Comparison of ENCODE assay signal across 8 mouse cellular contexts in the genomic region with DNA sequence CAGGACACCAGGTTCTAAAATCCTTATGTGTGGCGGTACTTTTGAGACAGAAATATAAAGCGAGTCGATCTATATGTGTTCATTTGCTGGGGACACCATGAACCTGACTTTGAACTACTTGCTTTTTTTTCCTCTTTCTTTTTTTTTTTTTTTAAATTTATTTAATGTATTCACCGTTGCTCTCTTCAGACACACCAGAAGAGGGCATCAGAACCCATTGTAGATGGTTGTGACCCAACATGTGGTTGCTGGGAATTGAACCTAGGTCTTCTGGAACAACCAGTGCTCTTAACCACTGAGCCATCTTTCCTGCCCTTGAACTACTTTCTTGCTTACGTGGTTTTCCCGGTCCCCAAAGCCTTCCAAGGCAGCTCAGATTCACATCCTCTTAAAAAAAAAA. TPM values are rescaled to one million over a fixed set of nuclear protein-coding genes. Genes with fewer than 3 reads are reported as not detected.
A peak's percentile ranks its signal among the peaks of the same experiment; 100 is the strongest.
DNase-seq lines count a peak whose midpoint lies in the region; ATAC-seq and TF ChIP-seq lines count a peak whose summit lies in the region.

No protein-coding gene starts in this region.

- H3K79me2 ChIP-seq in macrophage (ENCODE audit: inconsistent target): peaks cover 44% of the 10 kb centered on the region

- H3K4me2 ChIP-seq in heart, embryonic 13.5 days: peak overlapping the region; percentile 73
- peak overlapping the region; percentile 88 for H3K4me2 ChIP-seq in forebrain, embryonic 16.5 days (ENCODE audit: low read length)

- peaks cover 27% of the 10 kb centered on the region for H3K4me1 ChIP-seq in heart, embryonic 13.5 days
- H3K4me1 ChIP-seq in ES-Bruce4 (ENCODE audit: control insufficient read depth, insufficient read depth, low read length): no peaks in the 10 kb centered on the region
- H3K4me1 ChIP-seq in forebrain, embryonic 16.5 days (replicated peaks; ENCODE audit: control insufficient read depth, insufficient read depth, low read length): peaks cover 28% of the 10 kb centered on the region

- TF ChIP-seq EP300 in ES-Bruce4 (IDR thresholded peaks at IDR 0.05; ENCODE audit: insufficient read depth, low read depth, low read length): no peak

- H3K36me3 ChIP-seq in heart, embryonic 13.5 days: peaks cover 11% of the 10 kb centered on the region; the same call in 1 of the 2 replicates
- peaks cover 6% of the 10 kb centered on the region for H3K36me3 ChIP-seq in ES-Bruce4 (ENCODE audit: control insufficient read depth, insufficient read depth, low read length, poor library complexity, severe bottlenecking)
- no peaks in the 10 kb centered on the region for H3K36me3 ChIP-seq in forebrain, embryonic 16.5 days (ENCODE audit: control insufficient read depth, insufficient read depth)
- no peaks in the 10 kb centered on the region for H3K36me3 ChIP-seq in macrophage (ENCODE audit: inconsistent target)

- peak overlapping the region; percentile 85 for H3K27ac ChIP-seq in heart, embryonic 13.5 days (replicated peaks)
- H3K27ac ChIP-seq in ES-Bruce4 (ENCODE audit: insufficient read depth, low read length): 0 out of 2 replicates have a peak overlapping the region, but pooled peaks have one; percentile 33
- peak overlapping the region; percentile 92 for H3K27ac ChIP-seq in forebrain, embryonic 16.5 days (ENCODE audit: low read length)
- peak overlapping the region; percentile 55 for H3K27ac ChIP-seq in macrophage

- H3K9me3 ChIP-seq in heart, embryonic 13.5 days: no peaks in the 10 kb centered on the region
- H3K9me3 ChIP-seq in ES-Bruce4 (replicated peaks; ENCODE audit: control insufficient read depth, insufficient read depth, low read length, poor library complexity, severe bottlenecking): no peaks in the 10 kb centered on the region
- no peaks in the 10 kb centered on the region for H3K9me3 ChIP-seq in forebrain, embryonic 16.5 days (ENCODE audit: control insufficient read depth, low read length)

- H3K9ac ChIP-seq in heart, embryonic 13.5 days: peak overlapping the region; percentile 94
- H3K9ac ChIP-seq in ES-Bruce4 (ENCODE audit: low read depth, poor library complexity, severe bottlenecking): peak overlapping the region; percentile 9
- peak overlapping the region; percentile 92 for H3K9ac ChIP-seq in forebrain, embryonic 16.5 days (replicated peaks; ENCODE audit: low read depth, low read length)

- H3K4me3 ChIP-seq in heart, embryonic 13.5 days: peak overlapping the region; percentile 91
- peak overlapping the region; percentile 91 for H3K4me3 ChIP-seq in ES-Bruce4 (ENCODE audit: low read depth, low read length)
- H3K4me3 ChIP-seq in forebrain, embryonic 16.5 days (replicated peaks; ENCODE audit: low read length): peak overlapping the region; percentile 86
- H3K4me3 ChIP-seq in macrophage (ENCODE audit: inconsistent target): peak overlapping the region; percentile 31; the same call in 1 of the 2 replicates

- no peak for ATAC-seq in heart, embryonic 13.5 days (ENCODE audit: extremely low read depth, insufficient number of reproducible peaks, low FRiP score, low TSS enrichment)
- no peak for ATAC-seq in forebrain, embryonic 16.5 days
- no peak for ATAC-seq in megakaryocyte progenitor cell, adult 5-6 weeks (replicated peaks; ENCODE audit: poor library complexity)

- WGBS in heart, embryonic 13.5 days: 44% methylated on average over 6 of the region's 6 CpGs
- WGBS in forebrain, embryonic 16.5 days: 44% methylated on average over 6 of the region's 6 CpGs
- WGBS in macrophage (ENCODE audit: missing documents): 41% methylated on average over 6 of the region's 6 CpGs

- H3K27me3 ChIP-seq in heart, embryonic 13.5 days (replicated peaks): no peaks in the 10 kb centered on the region
- no peaks in the 10 kb centered on the region for H3K27me3 ChIP-seq in ES-Bruce4 (ENCODE audit: control insufficient read depth, insufficient read depth, low read length, poor library complexity, severe bottlenecking)
- no peaks in the 10 kb centered on the region for H3K27me3 ChIP-seq in forebrain, embryonic 16.5 days (replicated peaks; ENCODE audit: control insufficient read depth, insufficient read depth, low read length)

- intact Hi-C loops in heart, postnatal 25 days (cut with DNase I): loop anchor here (2.0 to 5.0 kb wide), 3 partner anchors 20 to 335 kb away; a partner anchor contains a TSS

- TF ChIP-seq POLR2A in ES-Bruce4 (IDR thresholded peaks at IDR 0.05; ENCODE audit: insufficient read depth, low read length): no peak

- no peak for DNase-seq in heart, postnatal 25 days (ENCODE audit: low spot score)
- DNase-seq in spleen, adult 12 weeks (ENCODE audit: low spot score): no peak
- no peak for DNase-seq in adrenal gland, adult 8-10 months

- no peak for TF ChIP-seq CTCF in ES-Bruce4 (IDR thresholded peaks at IDR 0.05; ENCODE audit: low read depth, low read length)

RNA-seq across cellular contexts. Expression of a gene that starts 0.5 kb away (rescaled TPM):
- polyA plus RNA-seq in heart, embryonic 13.5 days (2015; fragmentation: Nextera tagmentation; extraction: Ambion mirVana): 24.1 and 25.2 TPM in 2 replicates
- 10 to 100 TPM; 65.1 to 70.2 TPM for total RNA-seq in heart, postnatal 25 days (2021)
- polyA plus RNA-seq in ES-Bruce4 (2011; ENCODE audit: insufficient read depth, insufficient read length, low read depth, missing spikeins): 54.8 and 59.5 TPM in 2 replicates
- polyA plus RNA-seq in forebrain, embryonic 16.5 days (2015; fragmentation: Nextera tagmentation; extraction: Ambion mirVana): 100 and 114 TPM in 2 replicates
- total RNA-seq in macrophage (2018; cell fraction: chromatin; rRNA removed): 100 to 1,000 TPM; 289 to 781 (median 579) TPM
- 10 to 100 TPM in 24 of 26 experiments, 1 to 10 TPM in 2; 9.3 to 42.9 (median 14.4) TPM for total RNA-seq in macrophage (2018; cell fraction: cytosol; rRNA removed)
- total RNA-seq in macrophage (2018; cell fraction: nucleus; rRNA removed): 100 to 1,000 TPM; 131 to 499 (median 243) TPM
- polyA plus RNA-seq in macrophage (2018): 14.8 to 33.6 TPM (median 23.5 TPM) in 3 replicates
- total RNA-seq in megakaryocyte progenitor cell, adult 5-6 weeks (2015): 14.1 and 21.7 TPM in 2 replicates
- total RNA-seq in megakaryocyte progenitor cell, adult 5-6 weeks (2017): 25.2 and 29.3 TPM in 2 replicates
- 100 to 1,000 TPM in 3 of 4 experiments, 10 to 100 TPM in 1; 96.1 to 271 (median 177) TPM for total RNA-seq in adrenal gland, adult 8-10 months (2022)

RNA-seq across cellular contexts. Expression of a gene that starts 23.2 kb away (rescaled TPM):
- 122 and 123 TPM in 2 replicates for polyA plus RNA-seq in heart, embryonic 13.5 days (2015; fragmentation: Nextera tagmentation; extraction: Ambion mirVana)
- 1 to 10 TPM; 8.4 to 8.6 TPM for total RNA-seq in heart, postnatal 25 days (2021)
- polyA plus RNA-seq in ES-Bruce4 (2011; ENCODE audit: insufficient read depth, insufficient read length, low read depth, missing spikeins) (220 and 226 TPM in 2 replicates), macrophage (2018) (22.2 to 58.8 TPM (median 31.5 TPM) in 3 replicates)
- polyA plus RNA-seq in forebrain, embryonic 16.5 days (2015; fragmentation: Nextera tagmentation; extraction: Ambion mirVana): 95.4 and 99.1 TPM in 2 replicates
- 10 to 100 TPM in 21 of 26 experiments, 1 to 10 TPM in 5; 5.2 to 38.2 (median 13.2) TPM for total RNA-seq in macrophage (2018; cell fraction: chromatin; rRNA removed)
- total RNA-seq in macrophage (2018; cell fraction: cytosol; rRNA removed): 10 to 100 TPM; 17.2 to 28.1 (median 23.0) TPM
- total RNA-seq in macrophage (2018; cell fraction: nucleus; rRNA removed): 10 to 100 TPM in 18 of 26 experiments, 1 to 10 TPM in 8; 5.7 to 42.1 (median 13.7) TPM
- total RNA-seq in megakaryocyte progenitor cell, adult 5-6 weeks (2015): 125 and 131 TPM in 2 replicates
- 114 and 116 TPM in 2 replicates for total RNA-seq in megakaryocyte progenitor cell, adult 5-6 weeks (2017)
- total RNA-seq in adrenal gland, adult 8-10 months (2022): 10 to 100 TPM; 28.0 to 38.5 (median 30.7) TPM

RNA-seq across cellular contexts. Expression of a gene that starts 41.0 kb away (rescaled TPM):
- 32.0 and 41.0 TPM in 2 replicates for polyA plus RNA-seq in heart, embryonic 13.5 days (2015; fragmentation: Nextera tagmentation; extraction: Ambion mirVana)
- total RNA-seq in heart, postnatal 25 days (2021): 10 to 100 TPM; 33.9 to 35.6 TPM
- polyA plus RNA-seq in ES-Bruce4 (2011; ENCODE audit: insufficient read depth, insufficient read length, low read depth, missing spikeins): 31.1 and 32.3 TPM in 2 replicates
- polyA plus RNA-seq in forebrain, embryonic 16.5 days (2015; fragmentation: Nextera tagmentation; extraction: Ambion mirVana): 63.4 and 76.1 TPM in 2 replicates
- 1 to 10 TPM in 14 of 26 experiments, not detected in 12; 1.3 to 9.1 (median 3.4) TPM for total RNA-seq in macrophage (2018; cell fraction: chromatin; rRNA removed)
- 10 to 100 TPM in 18 of 26 experiments, 1 to 10 TPM in 8; 7.8 to 34.7 (median 17.4) TPM for total RNA-seq in macrophage (2018; cell fraction: cytosol; rRNA removed)
- 10 to 100 TPM in 13 of 26 experiments, 1 to 10 TPM in 12, not detected in 1; 2.3 to 19.1 (median 10.0) TPM for total RNA-seq in macrophage (2018; cell fraction: nucleus; rRNA removed)
- polyA plus RNA-seq in macrophage (2018): 8.8 to 36.2 TPM (median 19.0 TPM) in 3 replicates
- total RNA-seq in megakaryocyte progenitor cell, adult 5-6 weeks (2015): 21.2 and 32.1 TPM in 2 replicates
- total RNA-seq in megakaryocyte progenitor cell, adult 5-6 weeks (2017): 17.0 and 26.5 TPM in 2 replicates
- total RNA-seq in adrenal gland, adult 8-10 months (2022): 100 to 1,000 TPM in 2 of 4 experiments, 10 to 100 TPM in 2; 73.5 to 148 (median 104) TPM

RNA-seq across cellular contexts. Expression of a gene that starts 42.4 kb away (rescaled TPM):
- polyA plus RNA-seq in heart, embryonic 13.5 days (2015; fragmentation: Nextera tagmentation; extraction: Ambion mirVana): 79.2 and 81.5 TPM in 2 replicates
- total RNA-seq in heart, postnatal 25 days (2021): 100 to 1,000 TPM; 110 to 111 TPM
- polyA plus RNA-seq in ES-Bruce4 (2011; ENCODE audit: insufficient read depth, insufficient read length, low read depth, missing spikeins) (29.9 and 35.5 TPM in 2 replicates), macrophage (2018) (22.2 to 58.4 TPM (median 43.9 TPM) in 3 replicates)
- 72.3 and 79.8 TPM in 2 replicates for polyA plus RNA-seq in forebrain, embryonic 16.5 days (2015; fragmentation: Nextera tagmentation; extraction: Ambion mirVana)
- total RNA-seq in macrophage (2018; cell fraction: chromatin; rRNA removed): 10 to 100 TPM in 5 of 26 experiments, 1 to 10 TPM in 21; 1.3 to 15.7 (median 4.7) TPM
- total RNA-seq in macrophage (2018; cell fraction: cytosol; rRNA removed): 10 to 100 TPM; 23.6 to 46.7 (median 35.7) TPM
- 10 to 100 TPM in 11 of 26 experiments, 1 to 10 TPM in 15; 2.8 to 23.1 (median 9.5) TPM for total RNA-seq in macrophage (2018; cell fraction: nucleus; rRNA removed)
- total RNA-seq in megakaryocyte progenitor cell, adult 5-6 weeks (2015): 54.2 and 59.2 TPM in 2 replicates
- total RNA-seq in megakaryocyte progenitor cell, adult 5-6 weeks (2017): 31.9 and 35.5 TPM in 2 replicates
- 100 to 1,000 TPM; 120 to 201 (median 138) TPM for total RNA-seq in adrenal gland, adult 8-10 months (2022)

RNA-seq across cellular contexts. Expression of a gene that starts 42.4 kb away (rescaled TPM):
- 20.7 and 22.5 TPM in 2 replicates for polyA plus RNA-seq in heart, embryonic 13.5 days (2015; fragmentation: Nextera tagmentation; extraction: Ambion mirVana)
- total RNA-seq in heart, postnatal 25 days (2021): 10 to 100 TPM; 17.8 to 19.9 TPM
- polyA plus RNA-seq in ES-Bruce4 (2011; ENCODE audit: insufficient read depth, insufficient read length, low read depth, missing spikeins) (4.0 and 6.8 TPM in 2 replicates), macrophage (2018) (4.6 to 7.3 TPM (median 7.2 TPM) in 3 replicates)
- 32.4 and 35.7 TPM in 2 replicates for polyA plus RNA-seq in forebrain, embryonic 16.5 days (2015; fragmentation: Nextera tagmentation; extraction: Ambion mirVana)
- 10 to 100 TPM; 19.9 to 68.1 (median 46.8) TPM for total RNA-seq in macrophage (2018; cell fraction: chromatin; rRNA removed)
- total RNA-seq in macrophage (2018; cell fraction: cytosol; rRNA removed): 10 to 100 TPM in 2 of 26 experiments, 1 to 10 TPM in 24; 4.5 to 14.2 (median 6.9) TPM
- total RNA-seq in macrophage (2018; cell fraction: nucleus; rRNA removed): 10 to 100 TPM; 11.0 to 49.3 (median 30.8) TPM
- 3.2 and 6.9 TPM in 2 replicates for total RNA-seq in megakaryocyte progenitor cell, adult 5-6 weeks (2015)
- 9.1 and 18.6 TPM in 2 replicates for total RNA-seq in megakaryocyte progenitor cell, adult 5-6 weeks (2017)
- 10 to 100 TPM; 43.6 to 80.7 (median 66.3) TPM for total RNA-seq in adrenal gland, adult 8-10 months (2022)

Comparison
In these comparisons a context has a peak if more than half of its experiments do, and no peak if none do; other contexts are left out.
1. H3K27ac ChIP-seq: peak in every context shown above with its lines; median percentile 92 in forebrain, embryonic 16.5 days; 85 in heart, embryonic 13.5 days; 55 in macrophage; 33 in ES-Bruce4.
2. H3K4me3 ChIP-seq: peak in every context shown above with its lines; median percentile 91 in heart, embryonic 13.5 days; 91 in ES-Bruce4; 86 in forebrain, embryonic 16.5 days; 31 in macrophage.
3. H3K9ac ChIP-seq: peak in every context shown above with its lines; median percentile 94 in heart, embryonic 13.5 days; 92 in forebrain, embryonic 16.5 days; 9 in ES-Bruce4.